13 mouse cellular contexts compared by ENCODE assay signal in the genomic region with DNA sequence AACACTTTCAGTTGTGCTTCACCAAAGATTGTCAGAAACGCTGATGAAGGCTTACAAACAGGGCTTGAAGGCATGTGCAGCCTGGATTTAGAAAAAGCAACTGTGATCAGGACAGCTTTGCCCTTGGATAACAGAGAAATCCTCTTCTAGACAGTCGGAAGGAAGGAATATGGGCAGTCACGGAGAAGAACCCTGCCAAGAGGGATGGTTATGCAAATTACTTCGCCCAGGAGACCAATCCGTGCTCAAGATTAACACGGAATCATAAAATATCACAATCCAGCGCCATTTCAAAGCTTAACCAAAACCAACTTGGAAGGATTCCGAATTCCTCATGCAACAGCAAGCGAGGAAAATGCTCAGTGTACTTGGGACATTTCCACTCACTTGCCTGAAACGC. TPM values are rescaled to one million over a fixed set of nuclear protein-coding genes. Genes with fewer than 3 reads are reported as not detected.
"Had no signal": no experiment of that assay in that cellular context is flagged by ENCODE, and none has a peak within 500 bp of the region (broad histone marks: within the 10 kb centered on the region; RNA-seq: fewer than 3 reads in every experiment).

No protein-coding gene starts in this region.

- H3K36me3 ChIP-seq: liver, embryonic 13.5 days had no signal

- H3K9ac ChIP-seq: kidney, embryonic 15.5 days; liver, embryonic 13.5 days had no signal

- H3K4me3 ChIP-seq: kidney, embryonic 15.5 days; left cerebral cortex, adult 2 months; liver, embryonic 13.5 days had no signal

- H3K27me3 ChIP-seq: kidney, embryonic 15.5 days; liver, embryonic 13.5 days had no signal

- H3K4me1 ChIP-seq: kidney, embryonic 15.5 days had no signal

- H3K9me3 ChIP-seq: kidney, embryonic 15.5 days; liver, embryonic 13.5 days had no signal

- H3K27ac ChIP-seq: kidney, embryonic 15.5 days; left cerebral cortex, adult 2 months; liver, embryonic 13.5 days had no signal

- DNase-seq: layer of hippocampus, postnatal 36 days; liver, embryonic 13.5 days; lung, adult 2 months; lung, postnatal 14 days; lung, postnatal 4 days; midbrain, embryonic 14.5 days; thymus, adult 2 months; thymus, postnatal 14 days; thymus, postnatal 4 days had no signal

- H3K4me2 ChIP-seq: kidney, embryonic 15.5 days; liver, embryonic 13.5 days; midbrain, embryonic 11.5 days had no signal

RNA-seq across cellular contexts. Expression of a gene that starts 55.9 kb away (rescaled TPM):
- total RNA-seq: megakaryocyte-erythroid progenitor cell, adult 5-6 weeks had no signal
